Mouse (Mus musculus) layer of hippocampus, postnatal 14 days (tissue): ENCODE data around the gene Tff1. TPM values are rescaled to one million over a fixed set of nuclear protein-coding genes. Genes with fewer than 3 reads are reported as not detected.

Source experiments
- total RNA-seq, 2 experiments: library from RNA; stranded (reverse); gene quantifications; 2 replicates each; pipeline ENCODE4 v1.2.3; 2021

Gene Tff1
- total RNA-seq, 2 experiments from 2014 or later: not detected

Other genes starting within 250 kb of the Tff1 start
- under 1 TPM; 0.32 to 0.33 TPM for gene Umodl1, start 210.6 kb downstream of the Tff1 start, total RNA-seq
- gene Abcg1, start 107.6 kb downstream of the Tff1 start, total RNA-seq: 10 to 100 TPM; 37.4 to 40.6 TPM
- gene Tff3, start 35.6 kb downstream of the Tff1 start, total RNA-seq: not detected
- gene Tff2, start 21.0 kb downstream of the Tff1 start, total RNA-seq: not detected
- gene Tmprss3, start 33.7 kb upstream of the Tff1 start, total RNA-seq: under 1 TPM in 1 of 2 experiments, not detected in 1; 0.12 TPM
- under 1 TPM; 0.48 to 0.86 TPM for gene Ubash3a, start 42.6 kb upstream of the Tff1 start, total RNA-seq
- gene Rsph1, start 112.1 kb upstream of the Tff1 start, total RNA-seq: 10 to 100 TPM; 13.5 to 20.8 TPM
- 1 to 10 TPM; 4.2 to 7.0 TPM for gene Slc37a1, start 121.5 kb upstream of the Tff1 start, total RNA-seq
- gene Pde9a, start 220.9 kb upstream of the Tff1 start, total RNA-seq: 10 to 100 TPM; 25.9 to 28.3 TPM